Mouse (Mus musculus): Measurements from ENCODE around the gene Txk. TPM values are rescaled to one million over a fixed set of nuclear protein-coding genes. Genes with fewer than 3 reads are reported as not detected.

Txk gene
- total RNA-seq (2012; rRNA removed) (0.23 and 0.26 TPM in 2 replicates), polyA plus RNA-seq (2012; ENCODE audit: insufficient read depth in 1 of 2, insufficient read length in 2 of 2, low read depth in 1 of 2, low replicate concordance in 2 of 2, missing spikeins in 1 of 2) (under 1 TPM in 1 of 2 experiments, not detected in 1; 0.10 TPM)

- TF ChIP-seq UBTF (IDR thresholded peaks at IDR 0.05; ENCODE audit: borderline replicate concordance, insufficient read depth, low read depth, low read length) (no peak), POLR2A (IDR thresholded peaks at IDR 0.05; ENCODE audit: control insufficient read depth in 1 of 2, insufficient read depth in 1 of 2, low read depth in 1 of 2, low read length in 2 of 2, poor library complexity in 1 of 2) (0 out of 4 replicates have a peak, but pooled peaks of 1 of the 2 experiments have one; percentile 21), MEF2A (IDR thresholded peaks at IDR 0.05; ENCODE audit: extremely low read depth, insufficient replicate concordance, low read depth, low read length, poor library complexity, severe bottlenecking) (no peak)
- Histone ChIP-seq H3K9ac (ENCODE audit: control insufficient read depth, low read depth, low read length, poor library complexity, severe bottlenecking) (no peak within 1 kb of the TSS), H3K4me1 (ENCODE audit: control insufficient read depth in 1 of 2, insufficient read depth in 2 of 2, low read length in 2 of 2) (peaks cover 0 to 6% of the 10 kb centered on the region in 2 experiments; a peak in 3 of 4 replicates), H3K4me3 (ENCODE audit: control insufficient read depth in 1 of 2, insufficient read depth in 1 of 2, low read depth in 2 of 2, low read length in 2 of 2) (no peak within 1 kb of the TSS), H3K79me2 (ENCODE audit: control insufficient read depth, insufficient read depth, low read length, poor library complexity) (no peaks in the 10 kb centered on the region), H3K27me3 (ENCODE audit: control insufficient read depth in 1 of 2, insufficient read depth in 2 of 2, low read length in 2 of 2) (no peaks in the 10 kb centered on the region), H3K9me3 (replicated peaks; ENCODE audit: insufficient read depth, low read length) (no peaks in the 10 kb centered on the region), H3K36me3 (ENCODE audit: control insufficient read depth in 1 of 2, insufficient read depth in 2 of 2, low read length in 2 of 2) (peaks cover 2 to 8% of the 10 kb centered on the region in 2 experiments; a peak in 3 of 4 replicates), H3K27ac (ENCODE audit: control insufficient read depth, low read depth, low read length) (no peak within 1 kb of the TSS)
- DNase-seq (ENCODE audit: low read depth, low spot score) = no peak
These were observed at the start of gene Txk for GRCm38 (mm10) chr5:72752585-72752984. TSS of gene Txk (minus strand) at chr5:72752777.

- TF ChIP-seq ZKSCAN1 (IDR thresholded peaks at IDR 0.05; ENCODE audit: low read depth, low read length) (no peak), ZC3H11A (IDR thresholded peaks at IDR 0.05; ENCODE audit: low read depth, low read length) (no peak), TCF12 (IDR thresholded peaks at IDR 0.05; ENCODE audit: low read depth, low read length) (no peak), RCOR1 (IDR thresholded peaks at IDR 0.05; ENCODE audit: low read depth, low read length) (no peak), TAL1 (IDR thresholded peaks at IDR 0.05; ENCODE audit: low read length) (no peak), MAZ (IDR thresholded peaks at IDR 0.05; ENCODE audit: low read depth, low read length) (no peak), ZNF384 (IDR thresholded peaks at IDR 0.05; ENCODE audit: low read depth, low read length) (no peak), NELFE (IDR thresholded peaks at IDR 0.05; ENCODE audit: low read depth, low read length) (no peak), KAT2A (conservative IDR thresholded peaks at IDR 0.05; ENCODE audit: low read depth, low read length) (no peak), POLR2A (IDR thresholded peaks at IDR 0.05; ENCODE audit: control insufficient read depth in 1 of 2, insufficient read depth in 1 of 2, low read depth in 1 of 2, low read length in 2 of 2, poor library complexity in 1 of 2) (no peak), ZMIZ1 (IDR thresholded peaks at IDR 0.05; ENCODE audit: low read depth, low read length) (no peak), E2F4 (IDR thresholded peaks at IDR 0.05; ENCODE audit: borderline replicate concordance, low read depth, low read length) (no peak), UBTF (IDR thresholded peaks at IDR 0.05; ENCODE audit: borderline replicate concordance, insufficient read depth, low read depth, low read length) (no peak), ELF1 (IDR thresholded peaks at IDR 0.05; ENCODE audit: low read depth, low read length) (no peak), EP300 (IDR thresholded peaks at IDR 0.05; ENCODE audit: low read depth in 1 of 2, low read length in 2 of 2) (no peak), JUND (IDR thresholded peaks at IDR 0.05; ENCODE audit: low read depth, low read length) (no peak), MAFK (IDR thresholded peaks at IDR 0.05; ENCODE audit: borderline replicate concordance, low read depth, low read length) (no peak), HCFC1 (IDR thresholded peaks at IDR 0.05; ENCODE audit: low read depth, low read length) (no peak), MAX (IDR thresholded peaks at IDR 0.05; ENCODE audit: low read length) (no peak)
- no peak overlapping the region for H3K27ac ChIP-seq (ENCODE audit: control insufficient read depth, low read depth, low read length)
- no peak for DNase-seq (ENCODE audit: low read depth, low spot score)
- no peaks in the 10 kb centered on the region for H3K27me3 ChIP-seq (ENCODE audit: control insufficient read depth in 1 of 2, insufficient read depth in 2 of 2, low read length in 2 of 2)
- H3K9me3 ChIP-seq (replicated peaks; ENCODE audit: insufficient read depth, low read length) = no peaks in the 10 kb centered on the region
- no peak overlapping the region for H3K4me3 ChIP-seq (ENCODE audit: control insufficient read depth in 1 of 2, insufficient read depth in 1 of 2, low read depth in 2 of 2, low read length in 2 of 2)
- H3K79me2 ChIP-seq (ENCODE audit: control insufficient read depth, insufficient read depth, low read length, poor library complexity) = peaks cover 13% of the 10 kb centered on the region; the same call in 1 of the 2 replicates
- no peaks in the 10 kb centered on the region for H3K4me1 ChIP-seq (ENCODE audit: control insufficient read depth in 1 of 2, insufficient read depth in 2 of 2, low read length in 2 of 2)
- no peak overlapping the region for H3K9ac ChIP-seq (ENCODE audit: control insufficient read depth, low read depth, low read length, poor library complexity, severe bottlenecking)
- peaks cover 0 to 7% of the 10 kb centered on the region in 2 experiments; a peak in 2 of 4 replicates for H3K36me3 ChIP-seq (ENCODE audit: control insufficient read depth in 1 of 2, insufficient read depth in 2 of 2, low read length in 2 of 2)
These were observed 46.0 kb upstream of the Txk start for GRCm38 (mm10) chr5:72798563-72798962.
